Mouse (Mus musculus) heart, adult 2 months (tissue): Measurements from ENCODE around the gene Gorab. TPM values are rescaled to one million over a fixed set of nuclear protein-coding genes. Genes with fewer than 3 reads are reported as not detected.

ENCODE experiments used
- DNase-seq, 2 experiments: peaks; one replicate each; pipeline ENCODE4 v3.0.0; 2021
- H3K27ac ChIP-seq: fragments of 200-600 bp; 2 replicates; pipeline ENCODE4 v1.8.1; 2022
- H3K27me3 ChIP-seq: fragments of 200-500 bp; 2 replicates; pipeline ENCODE4 v1.6.1; 2012; ENCODE audit warnings: mild to moderate bottlenecking, low read length, inconsistent platforms, mixed read lengths; ENCODE audit not compliant: control insufficient read depth, insufficient read depth
- H3K36me3 ChIP-seq: fragments of 200-500 bp; 2 replicates; pipeline ENCODE4 v1.6.1; 2012; ENCODE audit warnings: low read length, inconsistent platforms; ENCODE audit not compliant: control insufficient read depth, insufficient read depth
- H3K4me1 ChIP-seq: fragments of 200-500 bp; 2 replicates; pipeline ENCODE4 v1.6.1; 2011; ENCODE audit warnings: low read length; ENCODE audit not compliant: control insufficient read depth, insufficient read depth
- H3K4me3 ChIP-seq: fragments of 200-600 bp; 2 replicates; pipeline ENCODE4 v1.8.1; 2022
- H3K79me2 ChIP-seq: fragments of 200-500 bp; replicated peaks from 2 replicates; pipeline ENCODE4 v1.6.1; 2012; ENCODE audit warnings: mild to moderate bottlenecking, inconsistent platforms, low read length, moderate library complexity, mixed read lengths; ENCODE audit not compliant: control insufficient read depth, insufficient read depth
- H3K9ac ChIP-seq: fragments of 200-500 bp; 2 replicates; pipeline ENCODE4 v1.6.1; 2012; ENCODE audit warnings: low read depth, mild to moderate bottlenecking, control low read depth, inconsistent platforms, low read length, mixed read lengths
- CTCF ChIP-seq: fragments of 200-600 bp; IDR thresholded peaks from 2 replicates; pipeline ENCODE4 v1.8.1; 2022; ENCODE audit warnings: antibody characterized with exemption, mild to moderate bottlenecking, moderate library complexity
- EP300 ChIP-seq: fragments of 200-500 bp; IDR thresholded peaks from 2 replicates; pipeline ENCODE4 v1.6.1; 2011; ENCODE audit warnings: low read depth, low read length, control low read depth; ENCODE audit not compliant: insufficient read depth
- POLR2A ChIP-seq: fragments of 200-500 bp; IDR thresholded peaks from 2 replicates; pipeline ENCODE4 v1.6.1; 2011; ENCODE audit warnings: mild to moderate bottlenecking, low read depth, low read length, control low read depth; ENCODE audit not compliant: insufficient read depth
- WGBS: fragments of 180-500 bp; shearing (Covaris S2); methylation state at CpG from one replicate; pipeline ENCODE4 v1.1.7; 2018; 5-methylcytosine and 5-hydroxymethylcytosine counted together
- intact Hi-C: fragments of 180-260 bp; cut with DNase I; formaldehyde crosslinking; loops from one replicate; pipeline ENCODE4 v1.15.1; 2025
- polyA plus RNA-seq: library from polyadenylated mRNA; depleted of rRNA; stranded (reverse); fragments of >200 nt; gene quantifications from 2 replicates; pipeline ENCODE4 v1.2.3, GENCODE M21; 2012
- total RNA-seq, 2 experiments: library from RNA; stranded (reverse); gene quantifications; 2 replicates each; pipeline ENCODE4 v1.2.3; 2021

The Gorab gene
- total and polyA plus RNA-seq, 3 experiments, result 2.0 to 2.8 (median 2.0) TPM

GRCm38 (mm10) chr1:163406203-163406602 is 2.7 kb upstream of the Gorab start:
- intact Hi-C loops, result no loop called here
- 52% methylated on average over 3 of the region's 3 CpGs for WGBS
- TF ChIP-seq EP300, result no peak
- TF ChIP-seq POLR2A, result no peak
- no peak for TF ChIP-seq CTCF

GRCm38 (mm10) chr1:163391321-163391720 is 12.1 kb downstream of the Gorab start:
- WGBS, result 88% methylated on average over 6 of the region's 6 CpGs

More at GRCm38 (mm10) chr1:163406203-163406602, 2.7 kb upstream of the Gorab start:
- Histone ChIP-seq H3K79me2 (no peaks in the 10 kb centered on the region), H3K4me3 (no peak overlapping the region), H3K27ac (no peak overlapping the region), H3K4me1 (no peaks in the 10 kb centered on the region; the same call in none of the 2 replicates), H3K9ac (no peak overlapping the region), H3K36me3 (no peaks in the 10 kb centered on the region), H3K27me3 (no peaks in the 10 kb centered on the region)
- no peak for DNase-seq

DNA sequence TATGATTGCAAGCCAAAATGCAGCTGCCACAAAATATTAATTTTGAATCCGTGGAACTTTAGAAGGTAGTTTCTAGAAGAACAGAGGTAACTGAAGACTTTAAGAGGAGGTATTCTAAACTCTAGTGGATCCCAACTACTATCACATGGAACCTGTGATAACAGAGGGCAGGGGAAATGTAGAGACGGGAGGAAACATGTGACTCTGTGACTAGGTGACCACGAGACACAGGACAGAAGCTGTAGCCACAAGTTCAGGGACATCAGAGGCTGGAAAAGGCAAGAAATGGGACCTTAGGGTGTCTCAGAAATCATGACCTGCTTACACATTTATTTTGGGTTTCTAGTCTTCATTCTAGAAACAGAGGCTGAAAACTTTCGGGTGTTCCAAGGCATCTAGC is 13.4 kb downstream of the Gorab start:
- Histone ChIP-seq H3K79me2 (no peaks in the 10 kb centered on the region), H3K27me3 (no peaks in the 10 kb centered on the region), H3K36me3 (peaks cover 4% of the 10 kb centered on the region), H3K27ac (no peak overlapping the region), H3K4me1 (no peaks in the 10 kb centered on the region), H3K4me3 (no peak overlapping the region), H3K9ac (no peak overlapping the region)
- TF ChIP-seq EP300, result no peak
- no peak for TF ChIP-seq CTCF
- TF ChIP-seq POLR2A, result no peak
- DNase-seq, result no peak
- intact Hi-C loops, result no loop called here
- WGBS, result 59% methylated on average over 4 of the region's 4 CpGs

More at GRCm38 (mm10) chr1:163391321-163391720, 12.1 kb downstream of the Gorab start:
- no peaks in the 10 kb centered on the region; the same call in 1 of the 2 replicates for H3K36me3 ChIP-seq
- H3K9ac ChIP-seq, result no peak overlapping the region
- no peaks in the 10 kb centered on the region for H3K4me1 ChIP-seq
- no peak for DNase-seq
- H3K4me3 ChIP-seq, result no peak overlapping the region
- H3K27ac ChIP-seq, result no peak overlapping the region
- TF ChIP-seq POLR2A, result no peak
- no peak for TF ChIP-seq EP300
- TF ChIP-seq CTCF, result no peak
- no peaks in the 10 kb centered on the region for H3K79me2 ChIP-seq
- intact Hi-C loops, result no loop called here
- H3K27me3 ChIP-seq, result no peaks in the 10 kb centered on the region

- peaks cover 8% of the 10 kb centered on the region for H3K36me3 ChIP-seq
- no peaks in the 10 kb centered on the region; the same call in 1 of the 2 replicates for H3K4me1 ChIP-seq
- intact Hi-C loops, result no loop called here
- no peak overlapping the region for H3K9ac ChIP-seq
- 68% methylated on average over 9 of the region's 9 CpGs for WGBS
- no peak overlapping the region; the same call in 1 of the 2 replicates for H3K27ac ChIP-seq
- peak in 1 of 2 experiments; percentile 36 for DNase-seq
- TF ChIP-seq CTCF, result peak; percentile 34
- no peak for TF ChIP-seq EP300
- no peak overlapping the region for H3K4me3 ChIP-seq
- H3K79me2 ChIP-seq, result no peaks in the 10 kb centered on the region
- no peaks in the 10 kb centered on the region for H3K27me3 ChIP-seq
Observed at GRCm38 (mm10) chr1:163386196-163386595, 17.3 kb downstream of the Gorab start.

GRCm38 (mm10) chr1:163383442-163384027 is 19.9 kb downstream of the Gorab start:
- DNase-seq, result no peak
- Histone ChIP-seq H3K9ac (no peak overlapping the region), H3K36me3 (peaks cover 8% of the 10 kb centered on the region), H3K27me3 (no peaks in the 10 kb centered on the region), H3K4me3 (no peak overlapping the region), H3K4me1 (peaks cover 3% of the 10 kb centered on the region), H3K27ac (no peak overlapping the region; the same call in 1 of the 2 replicates), H3K79me2 (no peaks in the 10 kb centered on the region)
- intact Hi-C loops, result no loop called here
- WGBS, result 45% methylated on average over 5 of the region's 5 CpGs
- no peak for TF ChIP-seq CTCF
- no peak for TF ChIP-seq POLR2A
- no peak for TF ChIP-seq EP300

DNA sequence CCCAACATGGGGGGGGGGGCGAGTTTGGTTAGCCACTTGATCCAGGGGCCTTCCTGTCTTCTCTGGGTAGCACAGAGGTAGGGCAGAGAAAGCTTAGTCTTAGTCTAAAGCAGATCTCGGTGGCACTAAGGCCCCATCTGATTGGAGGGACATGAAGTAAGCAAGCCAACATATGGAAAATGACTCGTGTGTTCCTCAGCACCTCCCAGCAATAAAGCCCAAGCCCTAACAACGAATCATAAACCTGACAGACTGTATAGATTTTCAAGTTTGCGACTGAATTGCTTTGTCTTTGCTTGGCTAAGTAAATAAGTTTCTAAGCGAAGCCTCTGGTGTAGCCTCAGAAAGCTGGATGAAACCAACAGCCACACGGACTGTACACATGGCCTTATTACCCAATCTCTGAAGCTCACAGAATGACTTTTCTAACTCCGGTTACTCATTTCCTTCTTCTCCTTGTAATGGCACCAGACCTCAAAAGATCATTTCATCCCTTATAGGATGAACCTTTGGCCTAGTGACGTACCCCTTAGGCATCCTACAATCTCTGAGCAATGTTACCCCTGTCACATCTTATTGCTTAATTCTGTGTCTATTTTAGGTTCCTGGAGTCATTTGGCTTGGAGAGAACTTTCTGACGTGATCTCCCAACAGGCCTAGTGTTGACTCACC is 21.3 kb downstream of the Gorab start:
- intact Hi-C loops, result no loop called here
- WGBS, result 83% methylated on average over 10 of the region's 10 CpGs
- no peaks in the 10 kb centered on the region for H3K27me3 ChIP-seq
- no peak overlapping the region for H3K9ac ChIP-seq
- DNase-seq, result no peak
- no peak for TF ChIP-seq EP300
- no peak for TF ChIP-seq POLR2A
- TF ChIP-seq CTCF, result no peak
- H3K36me3 ChIP-seq, result peaks cover 8% of the 10 kb centered on the region
- H3K4me1 ChIP-seq, result peaks cover 3% of the 10 kb centered on the region
- no peaks in the 10 kb centered on the region for H3K79me2 ChIP-seq
- H3K27ac ChIP-seq, result no peak overlapping the region
- H3K4me3 ChIP-seq, result no peak overlapping the region
